Mouse (Mus musculus): ENCODE measurements around the gene Fam163b. TPM values are rescaled to one million over a fixed set of nuclear protein-coding genes. Genes with fewer than 3 reads are reported as not detected.

Gene Fam163b
- total and polyA plus RNA-seq, 3 experiments, result not detected

- H3K79me2 ChIP-seq (ENCODE audit: control insufficient read depth, insufficient read depth, low read length, poor library complexity), result no peaks in the 10 kb centered on the region
- no peak overlapping the region for H3K27ac ChIP-seq (ENCODE audit: control insufficient read depth, low read depth, low read length)
- H3K4me1 ChIP-seq (ENCODE audit: control insufficient read depth in 1 of 2, insufficient read depth in 2 of 2, low read length in 2 of 2), result no peaks in the 10 kb centered on the region
- peaks cover 0 to 5% of the 10 kb centered on the region in 2 experiments; a peak in 1 of 4 replicates for H3K27me3 ChIP-seq (ENCODE audit: control insufficient read depth in 1 of 2, insufficient read depth in 2 of 2, low read length in 2 of 2)
- TF ChIP-seq POLR2AphosphoS5 (IDR thresholded peaks at IDR 0.05; ENCODE audit: borderline replicate concordance, low read depth, low read length), result no peak
- no peaks in the 10 kb centered on the region for H3K9me3 ChIP-seq (replicated peaks; ENCODE audit: insufficient read depth, low read length)
- H3K9ac ChIP-seq (ENCODE audit: control insufficient read depth, low read depth, low read length, poor library complexity, severe bottlenecking), result no peak overlapping the region
- H3K4me3 ChIP-seq (ENCODE audit: control insufficient read depth in 1 of 2, insufficient read depth in 1 of 2, low read depth in 2 of 2, low read length in 2 of 2), result no peak overlapping the region
- DNase-seq (ENCODE audit: low read depth, low spot score), result no peak
- no peaks in the 10 kb centered on the region for H3K36me3 ChIP-seq (ENCODE audit: control insufficient read depth in 1 of 2, insufficient read depth in 2 of 2, low read length in 2 of 2)
Measured at GRCm38 (mm10) chr2:27084963-27085362, 57.3 kb downstream of the Fam163b start.

GRCm38 (mm10) chr2:27083761-27084475, 58.4 kb downstream of the Fam163b start:
- H3K9ac ChIP-seq (ENCODE audit: control insufficient read depth, low read depth, low read length, poor library complexity, severe bottlenecking), result no peak overlapping the region
- H3K4me1 ChIP-seq (ENCODE audit: control insufficient read depth in 1 of 2, insufficient read depth in 2 of 2, low read length in 2 of 2), result no peaks in the 10 kb centered on the region
- H3K9me3 ChIP-seq (replicated peaks; ENCODE audit: insufficient read depth, low read length), result no peaks in the 10 kb centered on the region
- no peak for TF ChIP-seq ZNF384 (IDR thresholded peaks at IDR 0.05; ENCODE audit: low read depth, low read length)
- no peak for TF ChIP-seq MXI1 (IDR thresholded peaks at IDR 0.05; ENCODE audit: low read depth, low read length)
- no peak for TF ChIP-seq CHD2 (IDR thresholded peaks at IDR 0.05; ENCODE audit: low read length)
- H3K27ac ChIP-seq (ENCODE audit: control insufficient read depth, low read depth, low read length), result no peak overlapping the region
- DNase-seq (ENCODE audit: low read depth, low spot score), result no peak
- no peaks in the 10 kb centered on the region for H3K79me2 ChIP-seq (ENCODE audit: control insufficient read depth, insufficient read depth, low read length, poor library complexity)
- H3K27me3 ChIP-seq (ENCODE audit: control insufficient read depth in 1 of 2, insufficient read depth in 2 of 2, low read length in 2 of 2), result peaks cover 0 to 5% of the 10 kb centered on the region in 2 experiments; a peak in 1 of 4 replicates
- no peak overlapping the region for H3K4me3 ChIP-seq (ENCODE audit: control insufficient read depth in 1 of 2, insufficient read depth in 1 of 2, low read depth in 2 of 2, low read length in 2 of 2)
- H3K36me3 ChIP-seq (ENCODE audit: control insufficient read depth in 1 of 2, insufficient read depth in 2 of 2, low read length in 2 of 2), result no peaks in the 10 kb centered on the region

- TF ChIP-seq ZMIZ1 (IDR thresholded peaks at IDR 0.05; ENCODE audit: low read depth, low read length) (no peak), MAX (IDR thresholded peaks at IDR 0.05; ENCODE audit: low read length) (no peak), UBTF (IDR thresholded peaks at IDR 0.05; ENCODE audit: borderline replicate concordance, insufficient read depth, low read depth, low read length) (no peak)
- DNase-seq (ENCODE audit: low read depth, low spot score), result no peak
- H3K36me3 ChIP-seq (ENCODE audit: control insufficient read depth in 1 of 2, insufficient read depth in 2 of 2, low read length in 2 of 2), result no peaks in the 10 kb centered on the region
- H3K27me3 ChIP-seq (ENCODE audit: control insufficient read depth in 1 of 2, insufficient read depth in 2 of 2, low read length in 2 of 2), result peaks cover 0 to 5% of the 10 kb centered on the region in 2 experiments; a peak in 1 of 4 replicates
- no peak overlapping the region for H3K9ac ChIP-seq (ENCODE audit: control insufficient read depth, low read depth, low read length, poor library complexity, severe bottlenecking)
- no peaks in the 10 kb centered on the region for H3K9me3 ChIP-seq (replicated peaks; ENCODE audit: insufficient read depth, low read length)
- H3K79me2 ChIP-seq (ENCODE audit: control insufficient read depth, insufficient read depth, low read length, poor library complexity), result no peaks in the 10 kb centered on the region
- no peak overlapping the region for H3K27ac ChIP-seq (ENCODE audit: control insufficient read depth, low read depth, low read length)
- H3K4me1 ChIP-seq (ENCODE audit: control insufficient read depth in 1 of 2, insufficient read depth in 2 of 2, low read length in 2 of 2), result no peaks in the 10 kb centered on the region
- H3K4me3 ChIP-seq (ENCODE audit: control insufficient read depth in 1 of 2, insufficient read depth in 1 of 2, low read depth in 2 of 2, low read length in 2 of 2), result no peak overlapping the region
Measured at GRCm38 (mm10) chr2:27079649-27080048, 62.6 kb downstream of the Fam163b start.

GRCm38 (mm10) chr2:27079152-27079584, 63.1 kb downstream of the Fam163b start, which contains the start of gene Adamtsl2:
TSS of gene Adamtsl2 (plus strand) at chr2:27079379.
- DNase-seq (ENCODE audit: low read depth, low spot score), result no peak
- Histone ChIP-seq H3K9me3 (replicated peaks; ENCODE audit: insufficient read depth, low read length) (no peaks in the 10 kb centered on the region), H3K4me1 (ENCODE audit: control insufficient read depth in 1 of 2, insufficient read depth in 2 of 2, low read length in 2 of 2) (no peaks in the 10 kb centered on the region), H3K27ac (ENCODE audit: control insufficient read depth, low read depth, low read length) (no peak within 1 kb of the TSS), H3K4me3 (ENCODE audit: control insufficient read depth in 1 of 2, insufficient read depth in 1 of 2, low read depth in 2 of 2, low read length in 2 of 2) (no peak within 1 kb of the TSS), H3K79me2 (ENCODE audit: control insufficient read depth, insufficient read depth, low read length, poor library complexity) (no peaks in the 10 kb centered on the region), H3K9ac (ENCODE audit: control insufficient read depth, low read depth, low read length, poor library complexity, severe bottlenecking) (no peak within 1 kb of the TSS), H3K27me3 (ENCODE audit: control insufficient read depth in 1 of 2, insufficient read depth in 2 of 2, low read length in 2 of 2) (peaks cover 0 to 5% of the 10 kb centered on the region in 2 experiments; a peak in 1 of 4 replicates), H3K36me3 (ENCODE audit: control insufficient read depth in 1 of 2, insufficient read depth in 2 of 2, low read length in 2 of 2) (no peaks in the 10 kb centered on the region)
- TF ChIP-seq ZC3H11A (IDR thresholded peaks at IDR 0.05; ENCODE audit: low read depth, low read length) (no peak), HCFC1 (IDR thresholded peaks at IDR 0.05; ENCODE audit: low read depth, low read length) (no peak), MAX (IDR thresholded peaks at IDR 0.05; ENCODE audit: low read length) (no peak), RAD21 (IDR thresholded peaks at IDR 0.05; ENCODE audit: low read depth, low read length) (no peak), MAFK (IDR thresholded peaks at IDR 0.05; ENCODE audit: borderline replicate concordance, low read depth, low read length) (no peak), SMC3 (IDR thresholded peaks at IDR 0.05; ENCODE audit: low read depth, low read length) (no peak), CHD1 (IDR thresholded peaks at IDR 0.05; ENCODE audit: low read depth, low read length) (no peak), NRF1 (IDR thresholded peaks at IDR 0.05; ENCODE audit: insufficient read depth, low read depth, low read length, poor library complexity, severe bottlenecking) (no peak), BHLHE40 (IDR thresholded peaks at IDR 0.05; ENCODE audit: borderline replicate concordance, low read depth, low read length) (no peak), USF1 (IDR thresholded peaks at IDR 0.05; ENCODE audit: low read depth, low read length) (no peak), POLR2A (IDR thresholded peaks at IDR 0.05; ENCODE audit: control insufficient read depth in 1 of 2, insufficient read depth in 1 of 2, low read depth in 1 of 2, low read length in 2 of 2, poor library complexity in 1 of 2) (no peak), GABPA (IDR thresholded peaks at IDR 0.05; ENCODE audit: low read depth, low read length) (no peak), EP300 (IDR thresholded peaks at IDR 0.05; ENCODE audit: low read depth in 1 of 2, low read length in 2 of 2) (no peak)

Data from MEL (cell line).